Mouse (Mus musculus) hindbrain, embryonic 14.5 days (tissue): ENCODE data around the gene Gm13288. TPM values are rescaled to one million over a fixed set of nuclear protein-coding genes. Genes with fewer than 3 reads are reported as not detected.
A peak's percentile ranks its signal among the peaks of the same experiment; 100 is the strongest.
"Not testable (repeated sequence)": the region's sequence is repeated elsewhere in the genome, so short reads cannot be mapped to it uniquely, and the experiment has no call there.

Source experiments
- ATAC-seq: fragments of 200-750 bp; cut with Nextera tagmentation; 2 replicates; pipeline ENCODE4 v1.8.0; 2017; ENCODE audit warnings: moderate number of reproducible peaks, mild to moderate bottlenecking, moderate TSS enrichment, moderate library complexity; ENCODE audit not compliant: low FRiP score
- DNase-seq: peaks from one replicate; pipeline ENCODE4 v3.0.0-alpha.2; 2015; ENCODE audit warnings: low spot score
- H3K27ac ChIP-seq: fragments of 300-500 bp; sonication (generic); 2 replicates; pipeline ENCODE4 v1.5.1; 2014; ENCODE audit warnings: mild to moderate bottlenecking, moderate library complexity
- H3K27me3 ChIP-seq: fragments of 300-500 bp; sonication (generic); 2 replicates; pipeline ENCODE4 v1.6.1; 2014; ENCODE audit warnings: mild to moderate bottlenecking, low read length, mixed read lengths; ENCODE audit not compliant: control insufficient read depth, insufficient read depth
- H3K36me3 ChIP-seq: fragments of 300-500 bp; sonication (generic); replicated peaks from 2 replicates; pipeline ENCODE4 v1.6.1; 2014; ENCODE audit not compliant: control insufficient read depth, insufficient read depth
- H3K4me1 ChIP-seq: fragments of 300-500 bp; sonication (generic); replicated peaks from 2 replicates; pipeline ENCODE4 v1.6.1; 2014; ENCODE audit warnings: antibody characterized with exemption, low read length, mixed read lengths; ENCODE audit not compliant: control insufficient read depth, insufficient read depth
- H3K4me2 ChIP-seq: fragments of 300-500 bp; sonication (generic); replicated peaks from 2 replicates; pipeline ENCODE4 v1.6.1; 2014; ENCODE audit warnings: mild to moderate bottlenecking, moderate library complexity
- H3K4me3 ChIP-seq: fragments of 300-500 bp; sonication (generic); replicated peaks from 2 replicates; pipeline ENCODE4 v1.5.1; 2014; ENCODE audit warnings: mild to moderate bottlenecking, low read length
- H3K9ac ChIP-seq: fragments of 300-500 bp; sonication (generic); 2 replicates; pipeline ENCODE4 v1.6.1; 2014
- H3K9me3 ChIP-seq: fragments of 300-500 bp; sonication (generic); 2 replicates; pipeline ENCODE4 v1.6.1; 2016; ENCODE audit warnings: low read length; ENCODE audit not compliant: control insufficient read depth
- WGBS: fragments of 180-500 bp; shearing (Covaris S2); extraction: QIAGEN DNeasy Blood & Tissue Kit; methylation state at CpG from one replicate; pipeline ENCODE4 v1.1.7; 2014; 5-methylcytosine and 5-hydroxymethylcytosine counted together
- polyA plus RNA-seq: library from polyadenylated mRNA; unstranded; fragments of >200 nt; fragmentation: Nextera tagmentation; extraction: Ambion mirVana; gene quantifications from 2 replicates; pipeline ENCODE4 v1.2.1, GENCODE M21; 2014

Gene Gm13288
- polyA plus RNA-seq, 1 experiment from 2014 or later: not detected

- no peak overlapping the region for H3K9ac ChIP-seq
- no peak overlapping the region for H3K4me2 ChIP-seq
- H3K27me3 ChIP-seq: no peaks in the 10 kb centered on the region
- no peaks in the 10 kb centered on the region for H3K4me1 ChIP-seq
- H3K9me3 ChIP-seq: no peaks in the 10 kb centered on the region
- WGBS: 34% methylated on average over 4 of the region's 4 CpGs
- DNase-seq (peak; percentile 59), ATAC-seq (no peak)
- no peaks in the 10 kb centered on the region for H3K36me3 ChIP-seq
- no peak overlapping the region for H3K27ac ChIP-seq
- H3K4me3 ChIP-seq: no peak overlapping the region
These were observed 25.2 kb downstream of the Gm13288 start for GRCm38 (mm10) chr4:88830523-88830922.

- H3K27ac ChIP-seq, ATAC-seq, H3K9me3 ChIP-seq, H3K36me3 ChIP-seq, H3K4me2 ChIP-seq, DNase-seq, H3K4me1 ChIP-seq, H3K9ac ChIP-seq, H3K4me3 ChIP-seq, H3K27me3 ChIP-seq: not testable (repeated sequence)
- WGBS: 73% methylated on average over 1 of the region's 1 CpGs
These were observed 29.9 kb downstream of the Gm13288 start, which contains the start of gene Ifna5 for GRCm38 (mm10) chr4:88835225-88835624. Gene Ifna5, plus strand, starts transcription at chr4:88835525.

GRCm38 (mm10) chr4:88838828-88839227 is 33.5 kb downstream of the Gm13288 start:
- Histone ChIP-seq H3K4me3 (no peak overlapping the region), H3K9ac (no peak overlapping the region), H3K4me1 (no peaks in the 10 kb centered on the region), H3K9me3 (no peaks in the 10 kb centered on the region), H3K4me2 (no peak overlapping the region), H3K36me3 (no peaks in the 10 kb centered on the region), H3K27me3 (no peaks in the 10 kb centered on the region), H3K27ac (no peak overlapping the region)
- ATAC-seq (no peak), DNase-seq (no peak)
- WGBS: 47% methylated on average over 3 of the region's 3 CpGs

- no peak for ATAC-seq
- Histone ChIP-seq H3K27me3 (no peaks in the 10 kb centered on the region), H3K27ac (no peak overlapping the region), H3K36me3 (no peaks in the 10 kb centered on the region), H3K4me1 (no peaks in the 10 kb centered on the region), H3K4me2 (no peak overlapping the region), H3K9ac (no peak overlapping the region), H3K4me3 (no peak overlapping the region), H3K9me3 (no peaks in the 10 kb centered on the region)
- DNase-seq: no peak
- 85% methylated on average over 3 of the region's 3 CpGs for WGBS
These were observed 34.7 kb downstream of the Gm13288 start for GRCm38 (mm10) chr4:88840058-88840457.

GRCm38 (mm10) chr4:88841438-88841911 is 36.1 kb downstream of the Gm13288 start, which contains the start of gene Ifna4:
Gene Ifna4, plus strand, starts transcription at chr4:88841861.
- DNase-seq (no peak), ATAC-seq (no peak)
- Histone ChIP-seq H3K4me1 (no peaks in the 10 kb centered on the region), H3K27me3 (no peaks in the 10 kb centered on the region), H3K9me3 (no peaks in the 10 kb centered on the region), H3K36me3 (no peaks in the 10 kb centered on the region), H3K27ac (no peak within 1 kb of the TSS), H3K9ac (no peak within 1 kb of the TSS), H3K4me3 (no peak within 1 kb of the TSS), H3K4me2 (no peak within 1 kb of the TSS)
- 39% methylated on average over 2 of the region's 2 CpGs for WGBS

GRCm38 (mm10) chr4:88845334-88845733 is 40.0 kb downstream of the Gm13288 start:
- Histone ChIP-seq H3K9ac (no peak overlapping the region), H3K4me3 (no peak overlapping the region), H3K27me3 (no peaks in the 10 kb centered on the region), H3K36me3 (no peaks in the 10 kb centered on the region), H3K27ac (no peak overlapping the region), H3K4me1 (no peaks in the 10 kb centered on the region), H3K4me2 (no peak overlapping the region), H3K9me3 (no peaks in the 10 kb centered on the region)
- ATAC-seq: no peak
- no peak for DNase-seq
- 55% methylated on average over 2 of the region's 2 CpGs for WGBS

GRCm38 (mm10) chr4:88849698-88850097 is 44.4 kb downstream of the Gm13288 start, which contains the start of gene Ifna1:
Gene Ifna1, plus strand, starts transcription at chr4:88850087.
- no peak within 1 kb of the TSS for H3K9ac ChIP-seq
- H3K4me3 ChIP-seq: no peak within 1 kb of the TSS
- no peaks in the 10 kb centered on the region for H3K4me1 ChIP-seq
- H3K9me3 ChIP-seq: no peaks in the 10 kb centered on the region
- 70% methylated on average over 1 of the region's 1 CpGs for WGBS
- no peak for ATAC-seq
- H3K27me3 ChIP-seq: no peaks in the 10 kb centered on the region
- H3K4me2 ChIP-seq: no peak within 1 kb of the TSS
- H3K27ac ChIP-seq: no peak within 1 kb of the TSS
- no peak for DNase-seq
- no peaks in the 10 kb centered on the region for H3K36me3 ChIP-seq

GRCm38 (mm10) chr4:88851026-88851763 is 45.9 kb downstream of the Gm13288 start:
- Histone ChIP-seq H3K27me3 (no peaks in the 10 kb centered on the region), H3K4me3 (no peak overlapping the region), H3K27ac (no peak overlapping the region), H3K4me2 (no peak overlapping the region), H3K9me3 (no peaks in the 10 kb centered on the region), H3K9ac (no peak overlapping the region), H3K36me3 (no peaks in the 10 kb centered on the region), H3K4me1 (no peaks in the 10 kb centered on the region)
- 23% methylated on average over 4 of the region's 4 CpGs for WGBS
- ATAC-seq: no peak
- no peak for DNase-seq
